Mouse (Mus musculus) small intestine, adult 2 months (tissue): Measurements from ENCODE around the gene Zfp36l1.

Source experiments
- CTCF ChIP-seq: fragments of 200-500 bp; IDR thresholded peaks from 2 replicates; pipeline ENCODE4 v1.5.1; 2012; ENCODE audit warnings: low read depth, mild to moderate bottlenecking, control low read depth, inconsistent platforms, low read length, moderate library complexity, mixed read lengths; ENCODE audit not compliant: insufficient replicate concordance, insufficient read length; ENCODE audit errors: extremely low read depth
- POLR2A ChIP-seq: fragments of 200-500 bp; IDR thresholded peaks from 2 replicates; pipeline ENCODE4 v1.6.1; 2012; ENCODE audit warnings: low read depth, mild to moderate bottlenecking, control low read depth, inconsistent platforms, low read length, moderate library complexity

DNA sequence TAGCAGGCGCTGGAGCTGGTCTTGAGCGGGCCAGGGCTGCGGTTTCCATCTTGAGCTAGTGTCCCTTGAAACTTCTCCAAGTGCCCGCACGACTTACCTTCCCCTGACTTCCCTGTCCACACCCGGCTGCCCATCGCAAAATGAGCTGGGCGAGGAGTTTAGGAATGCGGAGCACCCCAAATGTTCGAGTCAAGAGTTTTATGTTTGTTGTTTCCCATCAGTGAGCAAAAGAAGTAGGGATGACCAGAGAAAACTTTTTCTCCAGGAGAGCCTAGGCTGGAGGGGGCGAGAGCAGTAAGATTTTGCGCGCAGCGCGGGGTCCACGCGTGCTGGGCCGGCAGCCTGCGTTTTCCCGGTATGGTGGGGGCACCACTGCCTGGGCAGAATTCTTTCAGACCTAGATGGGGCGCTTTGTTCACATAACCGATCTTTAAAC lies 791 bp upstream of the Zfp36l1 start:
- TF ChIP-seq CTCF, result no peak
- no peak for TF ChIP-seq POLR2A
